Mouse (Mus musculus) forebrain, embryonic 13.5 days (tissue): Measurements from ENCODE around the gene Pfkl. TPM values are rescaled to one million over a fixed set of nuclear protein-coding genes. Genes with fewer than 3 reads are reported as not detected.
"Not testable (repeated sequence)": the region's sequence is repeated elsewhere in the genome, so short reads cannot be mapped to it uniquely, and the experiment has no call there.

Experiments used
- ATAC-seq: fragments of 200-750 bp; cut with Nextera tagmentation; 2 replicates; pipeline ENCODE4 v1.8.0; 2017
- H3K27ac ChIP-seq: fragments of 300-500 bp; sonication (generic); 2 replicates; pipeline ENCODE4 v1.5.1; 2015; ENCODE audit warnings: inconsistent platforms, mild to moderate bottlenecking, moderate library complexity
- H3K27me3 ChIP-seq: fragments of 300-500 bp; sonication (generic); 2 replicates; pipeline ENCODE4 v1.6.1; 2015; ENCODE audit warnings: mild to moderate bottlenecking, inconsistent platforms
- H3K36me3 ChIP-seq: fragments of 300-500 bp; sonication (generic); 2 replicates; pipeline ENCODE4 v1.6.1; 2015; ENCODE audit warnings: mild to moderate bottlenecking, inconsistent platforms; ENCODE audit not compliant: poor library complexity, severe bottlenecking
- H3K4me1 ChIP-seq: fragments of 300-500 bp; sonication (generic); 2 replicates; pipeline ENCODE4 v1.6.1; 2015; ENCODE audit warnings: inconsistent platforms
- H3K4me2 ChIP-seq: fragments of 300-500 bp; sonication (generic); 2 replicates; pipeline ENCODE4 v1.6.1; 2015; ENCODE audit warnings: inconsistent platforms, mild to moderate bottlenecking, moderate library complexity
- H3K4me3 ChIP-seq: fragments of 300-500 bp; sonication (generic); 2 replicates; pipeline ENCODE4 v1.5.1; 2015; ENCODE audit warnings: mild to moderate bottlenecking, inconsistent platforms
- H3K9ac ChIP-seq: fragments of 300-500 bp; sonication (generic); 2 replicates; pipeline ENCODE4 v1.6.1; 2015; ENCODE audit warnings: mild to moderate bottlenecking, inconsistent platforms
- H3K9me3 ChIP-seq: fragments of 300-500 bp; sonication (generic); replicated peaks from 2 replicates; pipeline ENCODE4 v1.6.1; 2016; ENCODE audit warnings: inconsistent platforms
- WGBS: fragments of 180-500 bp; shearing (Covaris S2); methylation state at CpG from one replicate; pipeline ENCODE4 v1.1.7; 2015; 5-methylcytosine and 5-hydroxymethylcytosine counted together
- polyA plus RNA-seq: library from polyadenylated mRNA; unstranded; fragments of >200 nt; fragmentation: Nextera tagmentation; extraction: Ambion mirVana; gene quantifications from 2 replicates; pipeline ENCODE4 v1.2.1, GENCODE M21; 2015

Pfkl gene
- polyA plus RNA-seq, 1 experiment from 2014 or later = 98.0 TPM

- Histone ChIP-seq H3K9me3 (no peaks in the 10 kb centered on the region), H3K4me1 (no peaks in the 10 kb centered on the region), H3K36me3 (no peaks in the 10 kb centered on the region), H3K4me3 (no peak overlapping the region), H3K9ac (no peak overlapping the region), H3K27me3 (peaks cover 2% of the 10 kb centered on the region; the same call in 1 of the 2 replicates), H3K27ac (no peak overlapping the region), H3K4me2 (no peak overlapping the region)
- 81% methylated on average over 4 of the region's 4 CpGs for WGBS
- no peak for ATAC-seq
These were observed 27.3 kb upstream of the Pfkl start for GRCm38 (mm10) chr10:78037139-78037538.

GRCm38 (mm10) chr10:78031987-78032386 is 22.1 kb upstream of the Pfkl start:
- H3K4me2 ChIP-seq = no peak overlapping the region
- WGBS = 80% methylated on average over 2 of the region's 2 CpGs
- H3K27ac ChIP-seq = no peak overlapping the region
- no peaks in the 10 kb centered on the region for H3K4me1 ChIP-seq
- ATAC-seq = no peak
- no peak overlapping the region for H3K4me3 ChIP-seq
- H3K27me3 ChIP-seq = no peaks in the 10 kb centered on the region
- H3K36me3 ChIP-seq = no peaks in the 10 kb centered on the region
- H3K9me3 ChIP-seq = no peaks in the 10 kb centered on the region
- H3K9ac ChIP-seq = no peak overlapping the region

GRCm38 (mm10) chr10:78029080-78029479 is 19.2 kb upstream of the Pfkl start:
- no peaks in the 10 kb centered on the region for H3K9me3 ChIP-seq
- no peaks in the 10 kb centered on the region for H3K36me3 ChIP-seq
- no peaks in the 10 kb centered on the region for H3K27me3 ChIP-seq
- H3K4me3 ChIP-seq = no peak overlapping the region
- no peak overlapping the region for H3K27ac ChIP-seq
- H3K9ac ChIP-seq = no peak overlapping the region
- no peaks in the 10 kb centered on the region for H3K4me1 ChIP-seq
- H3K4me2 ChIP-seq = no peak overlapping the region
- 85% methylated on average over 1 of the region's 1 CpGs for WGBS
- no peak for ATAC-seq

- WGBS = 7% methylated on average over 5 of the region's 5 CpGs
- H3K9me3 ChIP-seq = no peaks in the 10 kb centered on the region
- ATAC-seq = peak; percentile 77
These were observed 18.2 kb upstream of the Pfkl start for GRCm38 (mm10) chr10:78028129-78028528.

GRCm38 (mm10) chr10:78025453-78025852 is 15.6 kb upstream of the Pfkl start:
- not testable (repeated sequence) for H3K4me1 ChIP-seq, H3K4me3 ChIP-seq, H3K36me3 ChIP-seq, H3K9ac ChIP-seq, ATAC-seq, H3K9me3 ChIP-seq, H3K27me3 ChIP-seq, H3K27ac ChIP-seq, H3K4me2 ChIP-seq
- WGBS = 62% methylated on average over 6 of the region's 8 CpGs

More at GRCm38 (mm10) chr10:78028129-78028528, 18.2 kb upstream of the Pfkl start:
- no peak overlapping the region for H3K4me3 ChIP-seq
- no peak overlapping the region for H3K4me2 ChIP-seq
- no peaks in the 10 kb centered on the region for H3K27me3 ChIP-seq
- H3K9ac ChIP-seq = no peak overlapping the region
- no peak overlapping the region for H3K27ac ChIP-seq
- no peaks in the 10 kb centered on the region for H3K4me1 ChIP-seq
- no peaks in the 10 kb centered on the region for H3K36me3 ChIP-seq

DNA sequence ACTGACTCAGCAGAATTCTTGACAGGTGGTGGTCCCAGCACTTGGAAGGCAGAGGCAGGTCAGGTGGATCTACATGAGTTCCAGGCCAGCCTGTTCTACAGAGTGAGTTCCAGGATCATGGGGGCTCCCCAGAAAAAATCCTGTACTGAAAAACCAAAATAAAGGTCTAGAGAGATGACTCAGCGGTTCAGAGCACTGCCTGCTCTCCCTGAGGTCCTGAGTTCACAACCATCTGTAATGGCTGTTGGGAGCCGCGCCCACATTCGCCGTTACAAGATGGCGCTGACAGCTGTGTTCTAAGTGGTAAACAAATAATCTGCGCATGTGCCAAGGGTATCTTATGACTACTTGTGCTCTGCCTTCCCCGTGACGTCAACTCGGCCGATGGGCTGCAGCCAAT is 10.1 kb upstream of the Pfkl start:
- not testable (repeated sequence) for H3K27ac ChIP-seq, H3K9ac ChIP-seq, H3K36me3 ChIP-seq, H3K4me2 ChIP-seq, H3K9me3 ChIP-seq, H3K4me3 ChIP-seq, H3K4me1 ChIP-seq, H3K27me3 ChIP-seq, ATAC-seq
- 98% methylated on average over 7 of the region's 11 CpGs for WGBS

DNA sequence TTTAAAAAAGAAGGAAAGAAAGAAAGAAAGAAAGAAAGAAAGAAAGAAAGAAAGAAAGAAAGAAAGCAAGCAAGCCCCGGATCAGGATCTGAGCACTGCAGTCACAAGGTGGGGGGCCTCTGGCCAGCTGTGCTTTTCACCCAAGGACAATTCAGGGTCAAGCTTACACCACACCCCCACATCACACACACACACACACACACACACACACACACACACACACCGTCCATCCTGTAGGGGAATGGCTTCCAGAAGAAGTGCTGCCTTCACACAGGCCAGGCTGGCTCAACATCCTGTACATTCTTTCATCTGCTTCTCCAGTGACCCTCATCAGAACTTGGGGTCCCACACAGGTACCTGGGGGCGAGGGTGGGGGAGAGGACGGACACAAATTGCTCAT is 9.4 kb upstream of the Pfkl start:
- H3K4me3 ChIP-seq = no peak overlapping the region
- no peak overlapping the region for H3K27ac ChIP-seq
- H3K9me3 ChIP-seq = no peaks in the 10 kb centered on the region
- H3K4me1 ChIP-seq = no peaks in the 10 kb centered on the region
- no peaks in the 10 kb centered on the region for H3K36me3 ChIP-seq
- 63% methylated on average over 4 of the region's 4 CpGs for WGBS
- no peak overlapping the region for H3K4me2 ChIP-seq
- H3K9ac ChIP-seq = no peak overlapping the region
- ATAC-seq = no peak
- H3K27me3 ChIP-seq = no peaks in the 10 kb centered on the region

DNA sequence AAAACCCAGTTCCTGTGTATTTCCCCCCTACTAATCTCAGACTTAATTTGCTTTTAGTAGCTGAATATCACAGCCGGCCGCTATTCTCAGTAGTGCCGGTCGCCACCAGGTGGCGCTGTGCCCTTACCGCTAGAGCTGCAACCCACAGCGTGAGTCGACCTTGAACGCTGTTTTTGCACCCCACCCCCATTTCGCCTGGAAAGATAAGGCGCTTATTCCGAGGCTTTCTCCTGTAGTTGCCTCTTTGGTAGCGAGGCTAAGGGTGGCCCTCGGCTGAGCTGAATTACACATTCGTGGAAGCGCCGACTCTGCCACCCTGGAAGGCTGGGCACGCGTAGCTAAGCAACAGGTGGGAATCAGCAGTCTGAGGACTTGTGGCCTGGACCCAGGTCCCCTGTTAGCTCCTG is 8.9 kb upstream of the Pfkl start:
- WGBS = 20% methylated on average over 19 of the region's 19 CpGs
- H3K4me2 ChIP-seq = peak overlapping the region; percentile 56
- H3K27me3 ChIP-seq = no peaks in the 10 kb centered on the region
- H3K9me3 ChIP-seq = no peaks in the 10 kb centered on the region
- ATAC-seq = peak; percentile 55
- H3K4me3 ChIP-seq = peak overlapping the region; percentile 31
- H3K9ac ChIP-seq = no peak overlapping the region; the same call in 1 of the 2 replicates
- H3K27ac ChIP-seq = no peak overlapping the region
- no peaks in the 10 kb centered on the region for H3K4me1 ChIP-seq
- H3K36me3 ChIP-seq = no peaks in the 10 kb centered on the region

DNA sequence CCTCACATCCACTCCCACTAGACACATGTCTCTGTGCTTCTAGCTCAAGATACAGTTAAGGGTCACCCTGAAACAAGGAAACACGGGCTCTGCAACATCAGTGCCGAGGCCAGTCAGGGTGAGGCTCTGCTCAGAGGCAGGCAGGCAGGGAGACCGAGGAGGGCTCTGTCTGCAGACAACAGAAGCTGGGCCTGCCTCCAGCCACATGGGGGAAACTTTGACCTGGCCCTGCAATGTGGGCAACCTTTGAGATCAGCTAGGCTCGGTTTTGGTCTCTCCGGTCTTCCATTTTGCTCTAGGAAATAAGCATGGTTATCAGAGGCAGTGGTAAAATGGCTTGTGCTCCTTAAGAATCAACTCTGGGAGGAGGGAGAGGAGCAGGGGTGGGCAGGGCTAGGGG is 6.5 kb upstream of the Pfkl start:
- no peak for ATAC-seq
- Histone ChIP-seq H3K4me3 (no peak overlapping the region), H3K4me1 (no peaks in the 10 kb centered on the region), H3K9ac (no peak overlapping the region), H3K27ac (no peak overlapping the region), H3K36me3 (no peaks in the 10 kb centered on the region), H3K4me2 (no peak overlapping the region), H3K27me3 (no peaks in the 10 kb centered on the region), H3K9me3 (no peaks in the 10 kb centered on the region)
- 56% methylated on average over 5 of the region's 5 CpGs for WGBS

DNA sequence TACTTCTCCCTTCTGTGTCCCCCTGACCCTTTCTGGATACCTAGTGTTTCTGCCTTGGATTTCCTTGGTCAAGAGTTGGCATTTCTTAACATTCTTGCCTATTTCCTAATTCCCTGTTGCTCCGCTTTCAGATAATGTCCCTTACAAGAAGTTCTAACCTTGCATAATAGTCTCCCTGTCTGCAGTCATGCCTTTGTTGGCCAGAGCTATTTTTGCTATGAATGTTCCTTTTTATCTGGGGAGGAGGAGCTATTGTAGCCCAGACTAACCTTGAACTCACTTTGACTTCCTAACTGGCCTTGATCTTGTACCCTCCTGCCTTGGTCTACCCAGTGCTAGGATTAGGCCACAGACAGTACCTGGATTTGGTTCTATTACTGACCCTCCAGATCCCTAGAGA is 5.6 kb upstream of the Pfkl start:
- 93% methylated on average over 1 of the region's 1 CpGs for WGBS
- H3K4me2 ChIP-seq = no peak overlapping the region
- H3K9me3 ChIP-seq = no peaks in the 10 kb centered on the region
- H3K36me3 ChIP-seq = no peaks in the 10 kb centered on the region
- H3K27ac ChIP-seq = no peak overlapping the region
- H3K27me3 ChIP-seq = no peaks in the 10 kb centered on the region
- H3K9ac ChIP-seq = no peak overlapping the region
- no peak for ATAC-seq
- 0 out of 2 replicates have a peak, but pooled peaks cover 2% of the 10 kb centered on the region for H3K4me1 ChIP-seq
- H3K4me3 ChIP-seq = no peak overlapping the region

- no peaks in the 10 kb centered on the region for H3K9me3 ChIP-seq
- H3K4me1 ChIP-seq = peaks cover 15% of the 10 kb centered on the region
- ATAC-seq = no peak
- H3K4me2 ChIP-seq = no peak overlapping the region
- no peaks in the 10 kb centered on the region for H3K36me3 ChIP-seq
- H3K4me3 ChIP-seq = no peak overlapping the region
- H3K27me3 ChIP-seq = no peaks in the 10 kb centered on the region
- H3K27ac ChIP-seq = no peak overlapping the region
- 94% methylated on average over 18 of the region's 18 CpGs for WGBS
- H3K9ac ChIP-seq = no peak overlapping the region
These were observed 3.0 kb upstream of the Pfkl start for GRCm38 (mm10) chr10:78012661-78013495.

GRCm38 (mm10) chr10:78011116-78011515 is 1.2 kb upstream of the Pfkl start:
- ATAC-seq, H3K4me3 ChIP-seq, H3K4me2 ChIP-seq, H3K9ac ChIP-seq, H3K36me3 ChIP-seq, H3K27ac ChIP-seq, H3K9me3 ChIP-seq, H3K27me3 ChIP-seq: not testable (repeated sequence)
- 95% methylated on average over 5 of the region's 5 CpGs for WGBS
- peaks cover 33% of the 10 kb centered on the region for H3K4me1 ChIP-seq

- H3K9ac ChIP-seq = no peak overlapping the region
- no peak for ATAC-seq
These were observed 452 bp upstream of the Pfkl start for GRCm38 (mm10) chr10:78010335-78010734.

More at GRCm38 (mm10) chr10:78010335-78010734, 452 bp upstream of the Pfkl start:
- H3K4me1 ChIP-seq = peaks cover 39% of the 10 kb centered on the region
- no peak overlapping the region for H3K27ac ChIP-seq
- peaks cover 9% of the 10 kb centered on the region; the same call in 1 of the 2 replicates for H3K36me3 ChIP-seq
- H3K4me3 ChIP-seq = 0 out of 2 replicates have a peak overlapping the region, but pooled peaks have one; percentile 14
- 17% methylated on average over 10 of the region's 10 CpGs for WGBS
- no peaks in the 10 kb centered on the region for H3K9me3 ChIP-seq
- H3K27me3 ChIP-seq = no peaks in the 10 kb centered on the region
- H3K4me2 ChIP-seq = peak overlapping the region; percentile 75
